Mouse (Mus musculus) embryonic stem cell, embryonic (primary cell): Measurements from ENCODE around the gene Senp2.

Source experiments
- CTCF ChIA-PET, 4 experiments: fragments of 300-600 bp in 2 of 4; fragments of 350-600 bp in 2 of 4; sonication (Branson Sonifier 250); formaldehyde crosslinking; loops; one replicate each; lab custom pipeline; 2022; ENCODE audit warnings: inconsistent platforms in 2 of 4; lab: Charles Lee
- POLR2A ChIA-PET, 4 experiments: fragments of 300-600 bp in 2 of 4; fragments of 350-600 bp in 2 of 4; sonication (Branson Sonifier 250); formaldehyde crosslinking; loops; one replicate each; lab custom pipeline; 2022; ENCODE audit warnings: antibody characterized with exemption in 4 of 4, inconsistent platforms in 1 of 4; lab: Charles Lee

Senp2 gene

DNA sequence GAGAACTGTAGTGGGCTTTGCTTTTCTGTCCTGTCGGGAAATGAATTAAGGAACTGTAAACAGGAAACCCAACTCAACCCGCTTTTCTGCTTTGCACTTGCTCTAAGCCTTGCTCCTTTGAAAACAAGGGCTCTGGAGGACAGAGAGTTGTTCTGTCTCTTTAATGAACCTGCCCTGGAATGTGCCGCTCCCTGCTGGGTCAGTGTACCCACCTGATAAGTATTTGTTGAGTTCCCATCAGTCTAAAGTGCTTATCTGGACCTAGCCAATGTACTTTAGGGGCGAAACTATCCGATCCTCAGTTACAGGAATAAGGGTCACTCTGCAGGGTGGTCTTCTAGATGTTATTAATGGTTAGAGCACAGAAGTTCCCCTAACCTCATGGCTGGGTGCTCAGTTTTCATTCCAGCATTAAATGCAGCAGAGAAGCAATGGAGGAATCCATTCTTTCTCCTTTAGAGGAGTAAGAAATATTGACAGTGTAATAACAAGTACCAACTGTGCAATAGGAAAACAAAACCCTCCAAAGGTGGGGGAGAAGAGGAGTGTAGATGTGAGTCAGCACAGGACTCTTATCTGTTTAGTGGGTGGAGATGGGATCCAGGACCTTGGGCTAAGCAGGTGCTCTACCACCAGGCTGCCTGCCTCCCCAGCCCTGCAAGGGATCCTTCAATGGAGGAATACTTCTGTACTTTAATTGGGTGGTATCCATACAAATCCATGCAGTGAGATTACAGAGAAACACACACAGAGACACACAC, 12.2 kb upstream of the Senp2 start:
- POLR2A ChIA-PET = interaction anchor here in 2 of 4 experiments (1.9 to 23.0 kb wide), 6 partner anchors 10 to 50 kb away, joined by 8 to 498 read pairs (median 118); partner anchors contain the start of genes Senp2 (in 1 of the 2) and Tmem41a (in 1 of the 2)
- CTCF ChIA-PET = no interaction called here

DNA sequence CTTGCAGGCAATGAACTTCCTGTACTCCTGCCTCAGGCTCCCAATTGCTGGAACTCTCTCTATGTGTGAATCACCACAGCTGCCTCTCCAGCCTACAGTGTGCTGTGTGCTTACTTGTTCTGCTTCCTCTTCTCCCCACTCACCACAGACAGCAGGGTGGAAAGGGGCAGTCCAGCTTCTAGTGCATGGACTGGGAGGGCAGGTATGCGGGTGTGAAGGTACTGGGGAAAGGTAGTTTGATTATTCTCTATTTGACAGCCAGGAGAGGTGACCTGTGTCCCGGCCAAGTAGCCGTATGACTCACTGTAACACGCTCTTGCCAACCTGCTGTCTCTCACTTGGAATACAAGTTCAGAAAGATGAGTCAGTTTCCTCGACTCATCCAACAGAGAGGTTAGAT, 11.2 kb upstream of the Senp2 start:
- ChIA-PET CTCF (no interaction called here), POLR2A (interaction anchor here in 1 of 4 experiments (23.0 kb wide), 1 partner anchor 12 kb away, joined by 498 read pairs; no protein-coding TSS in a partner anchor)

- CTCF ChIA-PET = no interaction called here
- POLR2A ChIA-PET = interaction anchor here in 3 of 4 experiments (0.5 to 23.0 kb wide), 7 partner anchors 9 to 209 kb away, joined by 3 to 498 read pairs (median 4); partner anchors contain the start of gene Senp2 (in 1 of the 3)
Observed at GRCm38 (mm10) chr16:21999941-22000690, 9.2 kb upstream of the Senp2 start.

DNA sequence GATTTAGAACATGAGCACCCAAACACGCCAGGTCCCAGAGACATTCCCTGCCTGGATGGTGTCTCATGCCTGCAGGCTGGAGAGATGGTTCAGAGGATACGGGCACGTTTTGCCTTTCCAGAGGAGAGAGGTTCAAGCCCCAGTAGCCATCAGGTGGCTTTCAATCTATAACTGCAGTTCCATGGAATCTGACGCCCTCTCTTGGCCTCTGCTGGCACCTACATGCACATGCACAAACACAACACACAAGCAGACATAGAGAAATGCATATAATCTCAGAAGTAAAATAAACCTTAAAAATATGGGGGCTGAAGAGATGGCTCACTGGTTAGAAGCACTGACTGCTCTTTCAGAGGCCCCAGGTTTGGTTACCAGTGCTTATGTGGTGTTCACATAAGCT, 8.1 kb upstream of the Senp2 start:
- POLR2A ChIA-PET = interaction anchor here in 3 of 4 experiments (0.8 to 23.0 kb wide), 8 partner anchors 13 to 196 kb away, joined by 3 to 498 read pairs (median 3); no protein-coding TSS in a partner anchor
- CTCF ChIA-PET = interaction anchor here in 1 of 4 experiments (1.1 kb wide), 1 partner anchor 30 kb away, joined by 4 read pairs; no protein-coding TSS in a partner anchor

- ChIA-PET CTCF (interaction anchor here in 2 of 4 experiments (0.6 to 1.1 kb wide), 2 partner anchors 30 to 107 kb away, joined by 3 to 4 read pairs; no protein-coding TSS in a partner anchor), POLR2A (interaction anchor here in 3 of 4 experiments (0.6 to 23.0 kb wide), 20 partner anchors 8 to 196 kb away, joined by 3 to 498 read pairs (median 3); no protein-coding TSS in a partner anchor)
Observed at GRCm38 (mm10) chr16:22001606-22002005, 7.7 kb upstream of the Senp2 start.

- ChIA-PET CTCF (interaction anchor here in 1 of 4 experiments (1.2 kb wide), 1 partner anchor 14 kb away, joined by 3 read pairs; the partner anchor contains the start of gene Liph), POLR2A (interaction anchor here (0.5 to 23.0 kb wide), 23 partner anchors 9 to 331 kb away, joined by 3 to 498 read pairs (median 5); partner anchors contain the start of genes Liph (in 3 of the 4), Tmem41a (in 1 of the 4) and Tra2b (in 1 of the 4))
Observed at GRCm38 (mm10) chr16:22009596-22009995, 312 bp downstream of the Senp2 start.

GRCm38 (mm10) chr16:22015569-22015968, 6.3 kb downstream of the Senp2 start:
- ChIA-PET CTCF (interaction anchor here in 3 of 4 experiments (0.6 to 0.9 kb wide), 9 partner anchors 20 to 293 kb away, joined by 3 to 5 read pairs (median 3); partner anchors contain the start of genes Liph (in 1 of the 3) and Tmem41a (in 1 of the 3)), POLR2A (interaction anchor here in 3 of 4 experiments (0.5 to 23.0 kb wide), 27 partner anchors 9 to 1763 kb away, joined by 3 to 498 read pairs (median 4); partner anchors contain the start of genes Liph (in 1 of the 3) and Tmem41a (in 1 of the 3))

DNA sequence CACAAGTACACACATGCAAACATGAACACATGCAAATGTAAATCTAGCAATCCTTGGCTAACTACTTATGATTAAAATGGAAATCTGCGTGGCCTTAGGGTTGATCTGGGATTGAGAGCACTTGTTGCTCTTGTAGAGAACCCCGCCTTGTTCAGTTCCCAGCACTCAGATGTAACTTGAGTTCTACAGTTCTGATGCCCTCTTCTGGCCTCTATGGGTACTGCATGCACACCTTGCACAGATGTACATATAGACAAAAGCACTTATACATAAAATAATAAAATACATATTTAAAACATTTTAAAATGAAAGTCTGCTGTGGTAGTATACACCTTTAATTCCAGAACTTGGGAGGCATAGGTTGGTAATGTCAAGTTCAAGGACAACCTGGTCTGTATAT, 12.8 kb downstream of the Senp2 start:
- POLR2A ChIA-PET = interaction anchor here in 2 of 4 experiments (0.6 to 6.1 kb wide), 13 partner anchors 9 to 228 kb away, joined by 3 to 45 read pairs (median 4); partner anchors contain the start of genes Liph (in 1 of the 2), Map3k13 (in 1 of the 2) and Senp2 (in 1 of the 2)
- CTCF ChIA-PET = interaction anchor here in 2 of 4 experiments (0.8 to 1.2 kb wide), 2 partner anchors 37 to 85 kb away, joined by 3 read pairs; no protein-coding TSS in a partner anchor

- ChIA-PET POLR2A (interaction anchor here in 1 of 4 experiments (0.5 to 2.3 kb wide), 7 partner anchors 11 to 197 kb away, joined by 3 to 5 read pairs (median 3); no protein-coding TSS in a partner anchor), CTCF (no interaction called here)
Observed at GRCm38 (mm10) chr16:22027474-22027873, 18.2 kb downstream of the Senp2 start.

GRCm38 (mm10) chr16:22038554-22038953, 29.3 kb downstream of the Senp2 start:
- CTCF ChIA-PET = no interaction called here
- POLR2A ChIA-PET = interaction anchor here in 3 of 4 experiments (0.7 to 2.3 kb wide), 11 partner anchors 8 to 582 kb away, joined by 3 to 11 read pairs (median 3); no protein-coding TSS in a partner anchor

- ChIA-PET POLR2A (interaction anchor here in 1 of 4 experiments (1.0 kb wide), 3 partner anchors 13 to 39 kb away, joined by 3 read pairs; no protein-coding TSS in a partner anchor), CTCF (no interaction called here)
Observed at GRCm38 (mm10) chr16:22039978-22040377, 30.7 kb downstream of the Senp2 start.

DNA sequence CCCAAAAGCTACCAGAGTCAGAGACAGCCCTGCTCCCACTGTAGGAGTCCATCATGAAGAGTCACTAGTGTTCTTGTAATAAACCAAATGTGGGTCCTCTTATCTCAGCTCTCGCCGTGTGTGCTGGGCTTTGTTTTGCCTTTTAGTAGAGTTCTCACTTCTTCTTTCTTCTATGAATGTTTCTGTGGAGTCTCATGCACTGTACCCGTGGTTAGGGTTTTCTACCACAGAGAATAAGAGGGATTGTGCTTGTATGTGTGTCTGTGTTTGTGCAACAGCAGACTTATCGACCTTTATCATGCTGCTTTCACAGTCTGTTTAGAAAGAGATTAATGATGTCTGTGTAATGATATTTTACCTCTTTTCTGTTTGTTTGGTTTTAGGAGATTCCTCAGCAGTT, 34.5 kb downstream of the Senp2 start:
- CTCF ChIA-PET = no interaction called here
- POLR2A ChIA-PET = interaction anchor here in 1 of 4 experiments (1.2 kb wide), 1 partner anchor 15 kb away, joined by 3 read pairs; no protein-coding TSS in a partner anchor

GRCm38 (mm10) chr16:22045930-22046329, 36.6 kb downstream of the Senp2 start:
- ChIA-PET POLR2A (interaction anchor here in 2 of 4 experiments (0.5 to 3.1 kb wide), 10 partner anchors 8 to 227 kb away, joined by 3 to 16 read pairs (median 3); no protein-coding TSS in a partner anchor), CTCF (interaction anchor here in 2 of 4 experiments (0.6 kb wide), 2 partner anchors 30 to 318 kb away, joined by 3 to 4 read pairs; no protein-coding TSS in a partner anchor)

DNA sequence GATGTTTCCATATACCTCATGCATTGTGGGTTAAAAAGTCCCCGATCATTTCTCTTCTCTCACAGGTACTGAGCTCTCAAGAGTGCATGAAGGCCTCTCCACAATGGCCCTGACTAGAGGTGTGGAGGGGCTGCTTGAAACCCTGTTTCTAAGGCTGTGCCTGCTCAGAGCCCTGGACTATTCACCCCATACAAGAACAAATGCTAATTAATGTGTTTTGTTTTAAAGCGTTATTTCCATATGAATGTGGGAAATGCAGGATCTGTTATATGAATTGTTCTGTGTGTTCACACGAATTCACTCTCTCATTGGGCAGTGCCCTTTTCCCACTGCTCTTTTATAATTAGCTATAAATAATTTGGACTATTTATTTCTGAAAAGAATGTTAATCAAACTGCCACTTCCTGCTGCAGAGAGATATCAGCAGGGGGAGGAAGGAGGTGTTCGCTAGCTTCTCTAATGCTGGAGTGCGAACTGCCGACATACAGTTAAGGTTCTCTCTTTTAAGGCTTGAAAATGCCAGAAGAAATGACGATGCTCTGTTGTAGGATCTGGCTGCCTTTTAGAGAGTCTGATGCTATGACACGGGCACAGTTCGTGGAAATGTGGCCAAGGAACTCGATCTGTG, 37.6 kb downstream of the Senp2 start:
- POLR2A ChIA-PET = interaction anchor here in 2 of 4 experiments (0.6 to 3.1 kb wide), 9 partner anchors 9 to 107 kb away, joined by 3 to 16 read pairs (median 4); no protein-coding TSS in a partner anchor
- CTCF ChIA-PET = no interaction called here

GRCm38 (mm10) chr16:22053411-22053810, 44.1 kb downstream of the Senp2 start:
- CTCF ChIA-PET = interaction anchor here in 1 of 4 experiments (0.5 kb wide), 1 partner anchor 754 kb away, joined by 4 read pairs; no protein-coding TSS in a partner anchor
- POLR2A ChIA-PET = interaction anchor here (0.5 to 4.8 kb wide), 20 partner anchors 8 to 466 kb away, joined by 3 to 19 read pairs (median 4); no protein-coding TSS in a partner anchor

DNA sequence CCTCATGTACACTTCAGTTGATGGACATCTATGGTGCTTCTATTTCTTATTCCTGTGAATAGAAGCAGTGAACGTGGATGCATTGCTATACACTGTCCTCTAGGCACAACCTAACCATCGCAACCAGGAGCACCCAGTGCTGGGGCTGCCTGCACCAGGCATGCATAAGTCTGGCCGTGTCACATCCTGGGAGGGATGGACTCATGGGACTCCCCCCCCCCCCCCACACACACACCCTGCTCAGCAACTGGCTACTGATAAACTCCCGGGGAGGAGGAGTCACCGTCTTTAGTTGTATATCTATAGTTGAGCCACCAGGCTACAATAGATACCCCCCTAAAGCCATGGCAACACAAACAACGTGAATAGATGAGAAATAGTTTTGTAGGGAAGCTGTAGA, 48.2 kb downstream of the Senp2 start:
- ChIA-PET CTCF (interaction anchor here in 2 of 4 experiments (0.7 to 1.0 kb wide), 2 partner anchors 66 to 126 kb away, joined by 3 read pairs; no protein-coding TSS in a partner anchor), POLR2A (interaction anchor here in 3 of 4 experiments (0.6 to 3.6 kb wide), 9 partner anchors 10 to 252 kb away, joined by 3 to 16 read pairs (median 3); no protein-coding TSS in a partner anchor)
